Mouse (Mus musculus) left cerebral cortex, adult 9 months (tissue): ENCODE data around the gene Rpusd4.

ENCODE experiments used
- DNase-seq, 2 experiments: peaks; one replicate each; pipeline ENCODE4 v3.0.0; 2022; ENCODE audit warnings: low spot score in 2 of 2

The Rpusd4 gene

GRCm38 (mm10) chr9:35267146-35267975 lies at the start of gene Rpusd4, which contains the start of gene Fam118b:
Gene Rpusd4, plus strand, starts transcription at chr9:35267865.
Gene Fam118b, minus strand, starts transcription at chr9:35267805.
- DNase-seq, result peak; percentile 78 to 91

GRCm38 (mm10) chr9:35217963-35218362 lies 49.7 kb upstream of the Rpusd4 start:
- DNase-seq, result no peak

GRCm38 (mm10) chr9:35223466-35223865 lies 44.2 kb upstream of the Rpusd4 start:
- DNase-seq, result no peak

GRCm38 (mm10) chr9:35228671-35229070 lies 39.0 kb upstream of the Rpusd4 start:
- no peak for DNase-seq

GRCm38 (mm10) chr9:35235996-35236395 lies 31.7 kb upstream of the Rpusd4 start:
- no peak for DNase-seq

GRCm38 (mm10) chr9:35238371-35238770 lies 29.3 kb upstream of the Rpusd4 start:
- no peak for DNase-seq

- DNase-seq, result no peak
These were observed 28.6 kb upstream of the Rpusd4 start for GRCm38 (mm10) chr9:35238915-35239571.

GRCm38 (mm10) chr9:35239734-35240133 lies 27.9 kb upstream of the Rpusd4 start:
- DNase-seq, result no peak

GRCm38 (mm10) chr9:35247405-35247804 lies 20.3 kb upstream of the Rpusd4 start:
- DNase-seq, result no peak

- DNase-seq, result no peak
These were observed 18.2 kb upstream of the Rpusd4 start for GRCm38 (mm10) chr9:35249476-35249875.

- DNase-seq, result no peak
These were observed 10.3 kb upstream of the Rpusd4 start for GRCm38 (mm10) chr9:35257365-35257764.

- no peak for DNase-seq
These were observed 5.2 kb upstream of the Rpusd4 start for GRCm38 (mm10) chr9:35262418-35262817.

GRCm38 (mm10) chr9:35263431-35263830 lies 4.2 kb upstream of the Rpusd4 start:
- DNase-seq, result no peak

GRCm38 (mm10) chr9:35264509-35264908 lies 3.2 kb upstream of the Rpusd4 start:
- no peak for DNase-seq

GRCm38 (mm10) chr9:35267976-35268715 lies 481 bp downstream of the Rpusd4 start:
- DNase-seq, result peak in 1 of 2 experiments; percentile 21

- DNase-seq, result no peak
These were observed 10.2 kb downstream of the Rpusd4 start for GRCm38 (mm10) chr9:35277855-35278365.

GRCm38 (mm10) chr9:35278451-35278850 lies 10.8 kb downstream of the Rpusd4 start:
- no peak for DNase-seq

GRCm38 (mm10) chr9:35282006-35282850 lies 14.6 kb downstream of the Rpusd4 start:
- peak in 1 of 2 experiments; percentile 77 for DNase-seq

GRCm38 (mm10) chr9:35282851-35283200 lies 15.2 kb downstream of the Rpusd4 start:
- no peak for DNase-seq

GRCm38 (mm10) chr9:35283415-35284069 lies 15.9 kb downstream of the Rpusd4 start:
- DNase-seq, result no peak

- no peak for DNase-seq
These were observed 16.7 kb downstream of the Rpusd4 start for GRCm38 (mm10) chr9:35284351-35284750.
